Mouse (Mus musculus) MN1 (cell line): Measurements from ENCODE around the gene Agl.

Experiments
- DNase-seq: peaks from one replicate; pipeline ENCODE4 v3.0.0-alpha.2; 2016; ENCODE audit warnings: low spot score

Gene Agl

GRCm38 (mm10) chr3:116807811-116808506 lies at the start of gene Agl:
TSS of gene Agl (minus strand) at chr3:116808166.
- peak; percentile 95 for DNase-seq

GRCm38 (mm10) chr3:116857611-116858010 lies 49.6 kb upstream of the Agl start:
- no peak for DNase-seq

GRCm38 (mm10) chr3:116852421-116852820 lies 44.5 kb upstream of the Agl start:
- DNase-seq: no peak

- no peak for DNase-seq
Measured at GRCm38 (mm10) chr3:116850376-116850775, 42.4 kb upstream of the Agl start.

- DNase-seq: no peak
Measured at GRCm38 (mm10) chr3:116848936-116849335, 41.0 kb upstream of the Agl start.

- no peak for DNase-seq
Measured at GRCm38 (mm10) chr3:116848099-116848498, 40.1 kb upstream of the Agl start.

GRCm38 (mm10) chr3:116846084-116846483 lies 38.1 kb upstream of the Agl start:
- no peak for DNase-seq

GRCm38 (mm10) chr3:116844880-116845579 lies 37.1 kb upstream of the Agl start:
- no peak for DNase-seq

GRCm38 (mm10) chr3:116841311-116841710 lies 33.3 kb upstream of the Agl start:
- no peak for DNase-seq

GRCm38 (mm10) chr3:116836681-116837475 lies 28.9 kb upstream of the Agl start:
- no peak for DNase-seq

GRCm38 (mm10) chr3:116835770-116836680 lies 28.1 kb upstream of the Agl start:
- DNase-seq: peak; percentile 92

GRCm38 (mm10) chr3:116835350-116835749 lies 27.4 kb upstream of the Agl start:
- DNase-seq: no peak

- DNase-seq: no peak
Measured at GRCm38 (mm10) chr3:116834241-116834640, 26.3 kb upstream of the Agl start.

- no peak for DNase-seq
Measured at GRCm38 (mm10) chr3:116833491-116833890, 25.5 kb upstream of the Agl start.

- DNase-seq: no peak
Measured at GRCm38 (mm10) chr3:116832526-116833310, 24.8 kb upstream of the Agl start.

- peak; percentile 12 for DNase-seq
Measured at GRCm38 (mm10) chr3:116831324-116831723, 23.4 kb upstream of the Agl start.

GRCm38 (mm10) chr3:116829274-116829920 lies 21.4 kb upstream of the Agl start:
- DNase-seq: no peak

GRCm38 (mm10) chr3:116826471-116827215 lies 18.7 kb upstream of the Agl start:
- no peak for DNase-seq

GRCm38 (mm10) chr3:116817231-116817630 lies 9.3 kb upstream of the Agl start:
- no peak for DNase-seq
